Mouse (Mus musculus) midbrain, embryonic 13.5 days (tissue): Measurements from ENCODE around the gene Ddb1. TPM values are rescaled to one million over a fixed set of nuclear protein-coding genes. Genes with fewer than 3 reads are reported as not detected.

Experiments used
- ATAC-seq: fragments of 200-750 bp; cut with Nextera tagmentation; 2 replicates; pipeline ENCODE4 v1.8.0; 2017; ENCODE audit warnings: mild to moderate bottlenecking, moderate TSS enrichment, moderate library complexity
- H3K27ac ChIP-seq: fragments of 300-500 bp; sonication (generic); 2 replicates; pipeline ENCODE4 v1.5.1; 2015; ENCODE audit warnings: inconsistent platforms, mild to moderate bottlenecking, moderate library complexity
- H3K27me3 ChIP-seq: fragments of 300-500 bp; sonication (generic); 2 replicates; pipeline ENCODE4 v1.6.1; 2015; ENCODE audit warnings: mild to moderate bottlenecking, inconsistent platforms
- H3K36me3 ChIP-seq: fragments of 300-500 bp; sonication (generic); 2 replicates; pipeline ENCODE4 v1.6.1; 2015; ENCODE audit warnings: mild to moderate bottlenecking, inconsistent platforms
- H3K4me1 ChIP-seq: fragments of 300-500 bp; sonication (generic); replicated peaks from 2 replicates; pipeline ENCODE4 v1.6.1; 2015; ENCODE audit warnings: inconsistent platforms
- H3K4me2 ChIP-seq: fragments of 300-500 bp; sonication (generic); replicated peaks from 2 replicates; pipeline ENCODE4 v1.6.1; 2015; ENCODE audit warnings: moderate library complexity, mild to moderate bottlenecking, inconsistent platforms
- H3K4me3 ChIP-seq: fragments of 300-500 bp; sonication (generic); replicated peaks from 2 replicates; pipeline ENCODE4 v1.5.1; 2015; ENCODE audit warnings: mild to moderate bottlenecking, inconsistent platforms
- H3K9ac ChIP-seq: fragments of 300-500 bp; sonication (generic); replicated peaks from 2 replicates; pipeline ENCODE4 v1.6.1; 2015; ENCODE audit warnings: mild to moderate bottlenecking, inconsistent platforms
- H3K9me3 ChIP-seq: fragments of 300-500 bp; sonication (generic); 2 replicates; pipeline ENCODE4 v1.6.1; 2016; ENCODE audit warnings: mild to moderate bottlenecking, inconsistent platforms
- WGBS: fragments of 180-500 bp; shearing (Covaris S2); methylation state at CpG from one replicate; pipeline ENCODE4 v1.1.7; 2015; 5-methylcytosine and 5-hydroxymethylcytosine counted together
- polyA plus RNA-seq: library from polyadenylated mRNA; unstranded; fragments of >200 nt; fragmentation: Nextera tagmentation; extraction: Ambion mirVana; gene quantifications from 2 replicates; pipeline ENCODE4 v1.2.1, GENCODE M21; 2015

The Ddb1 gene
- polyA plus RNA-seq, 1 experiment from 2014 or later, result 311 TPM

- H3K4me1 ChIP-seq, result peaks cover 25% of the 10 kb centered on the region
- peak within 1 kb of the TSS; percentile 79 for H3K4me2 ChIP-seq
- H3K9me3 ChIP-seq, result no peaks in the 10 kb centered on the region
- peak; percentile 98 for ATAC-seq
- H3K4me3 ChIP-seq, result peak within 1 kb of the TSS; percentile 66
- under 1% methylated on average over 44 of the region's 44 CpGs for WGBS
- H3K9ac ChIP-seq, result peak within 1 kb of the TSS; percentile 77
- peaks cover 30% of the 10 kb centered on the region for H3K36me3 ChIP-seq
- H3K27ac ChIP-seq, result peak within 1 kb of the TSS; percentile 93
- H3K27me3 ChIP-seq, result no peaks in the 10 kb centered on the region
Measured at GRCm38 (mm10) chr19:10576690-10577561, 28.2 kb upstream of the Ddb1 start, which contains the start of the genes Cyb561a3 and Tmem138. Gene Cyb561a3, plus strand, starts transcription at chr19:10577172. Gene Tmem138, minus strand, starts transcription at chr19:10577362.

DNA sequence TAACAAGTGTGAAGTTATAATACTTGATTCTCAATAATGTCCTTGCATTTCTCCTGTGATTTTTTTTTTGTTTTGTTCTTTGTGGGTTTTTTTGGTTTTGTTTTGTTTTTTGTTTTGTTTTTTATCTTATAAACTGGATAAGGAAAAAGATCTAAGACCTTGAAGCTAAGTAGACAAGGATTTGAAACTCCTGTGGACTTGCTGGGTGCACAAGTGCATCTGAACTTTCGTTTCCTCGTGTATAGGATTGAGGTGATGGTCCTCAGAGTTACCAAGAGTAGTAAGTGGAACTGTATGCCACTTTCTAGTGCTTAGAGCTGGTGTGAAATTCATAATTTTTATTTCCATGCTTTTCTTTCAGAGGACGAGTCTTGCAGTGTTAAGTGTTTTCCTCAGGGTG is 25.0 kb upstream of the Ddb1 start:
- WGBS, result 82% methylated on average over 3 of the region's 3 CpGs
- Histone ChIP-seq H3K4me2 (no peak overlapping the region), H3K9me3 (no peaks in the 10 kb centered on the region), H3K4me1 (peaks cover 25% of the 10 kb centered on the region), H3K36me3 (peaks cover 7% of the 10 kb centered on the region; the same call in 1 of the 2 replicates), H3K9ac (no peak overlapping the region), H3K27me3 (no peaks in the 10 kb centered on the region), H3K27ac (no peak overlapping the region), H3K4me3 (no peak overlapping the region)
- ATAC-seq, result no peak

DNA sequence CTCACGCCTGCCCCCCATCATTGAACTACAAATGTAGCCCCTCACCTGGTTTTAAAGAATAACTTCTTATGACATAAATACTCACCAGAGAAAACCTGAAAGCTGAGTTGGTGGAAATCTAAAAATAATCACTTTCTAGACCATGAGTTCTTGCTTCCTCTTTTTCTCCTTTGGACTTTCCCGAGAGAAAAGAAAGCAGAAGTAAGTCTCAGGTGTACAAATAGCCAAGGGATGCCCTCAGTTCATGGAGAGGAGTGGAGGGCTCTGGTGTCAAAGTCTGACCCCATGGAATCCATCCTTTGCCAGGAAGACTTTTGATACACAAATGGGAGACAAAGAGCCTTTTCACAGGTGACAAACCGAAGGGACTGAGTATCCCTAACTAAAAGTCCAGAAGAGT is 24.4 kb upstream of the Ddb1 start:
- Histone ChIP-seq H3K9ac (no peak overlapping the region), H3K4me3 (no peak overlapping the region), H3K27me3 (no peaks in the 10 kb centered on the region), H3K4me2 (no peak overlapping the region), H3K9me3 (no peaks in the 10 kb centered on the region), H3K4me1 (peaks cover 20% of the 10 kb centered on the region), H3K27ac (no peak overlapping the region), H3K36me3 (peaks cover 6% of the 10 kb centered on the region; the same call in 1 of the 2 replicates)
- ATAC-seq, result no peak
- 88% methylated on average over 3 of the region's 3 CpGs for WGBS

- no peak for ATAC-seq
- peaks cover 12% of the 10 kb centered on the region for H3K4me1 ChIP-seq
- H3K4me3 ChIP-seq, result no peak overlapping the region
- H3K36me3 ChIP-seq, result peaks cover 6% of the 10 kb centered on the region; the same call in 1 of the 2 replicates
- no peak overlapping the region for H3K27ac ChIP-seq
- H3K4me2 ChIP-seq, result no peak overlapping the region
- no peak overlapping the region; the same call in 1 of the 2 replicates for H3K9ac ChIP-seq
- no peaks in the 10 kb centered on the region for H3K9me3 ChIP-seq
- WGBS, result 88% methylated on average over 6 of the region's 6 CpGs
- no peaks in the 10 kb centered on the region for H3K27me3 ChIP-seq
Measured at GRCm38 (mm10) chr19:10581984-10582383, 23.1 kb upstream of the Ddb1 start.

DNA sequence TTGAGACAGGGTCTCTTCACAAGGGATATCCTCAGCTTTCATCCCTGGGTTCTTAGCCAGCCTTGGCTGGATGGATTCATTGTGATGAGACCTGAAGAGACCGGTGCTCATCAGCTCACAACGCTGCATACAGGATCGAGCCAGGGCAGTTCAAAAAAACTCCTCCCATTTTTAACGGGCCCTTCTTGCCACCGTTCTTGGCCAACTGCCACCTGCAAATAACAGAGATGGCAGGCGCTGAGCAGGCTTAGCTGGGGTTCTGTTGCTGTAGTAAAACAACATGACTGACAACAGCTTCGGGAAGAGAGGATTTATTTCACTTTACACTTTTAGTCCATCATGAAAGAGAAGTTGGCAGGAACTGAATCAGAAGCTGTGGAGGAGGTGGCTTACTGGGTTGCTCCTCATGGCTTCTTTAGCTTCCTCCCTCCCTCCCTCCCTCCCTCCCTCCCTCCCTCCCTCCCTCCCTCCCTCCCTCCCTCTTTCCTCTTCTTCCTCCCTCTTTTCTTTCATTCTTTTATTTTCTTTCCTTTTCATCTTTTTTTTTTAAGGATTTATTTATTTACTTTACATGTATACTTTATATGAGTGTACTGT is 21.5 kb upstream of the Ddb1 start:
- H3K4me2 ChIP-seq, result no peak overlapping the region
- H3K27me3 ChIP-seq, result no peaks in the 10 kb centered on the region
- H3K9me3 ChIP-seq, result no peaks in the 10 kb centered on the region
- peaks cover 1% of the 10 kb centered on the region; the same call in 1 of the 2 replicates for H3K4me1 ChIP-seq
- H3K36me3 ChIP-seq, result peaks cover 9% of the 10 kb centered on the region; the same call in 1 of the 2 replicates
- no peak overlapping the region for H3K9ac ChIP-seq
- ATAC-seq, result no peak
- no peak overlapping the region for H3K27ac ChIP-seq
- H3K4me3 ChIP-seq, result no peak overlapping the region
- 83% methylated on average over 7 of the region's 7 CpGs for WGBS

- WGBS, result 91% methylated on average over 8 of the region's 8 CpGs
- ATAC-seq, result no peak
- H3K4me2 ChIP-seq, result no peak overlapping the region
Measured at GRCm38 (mm10) chr19:10585112-10585511, 20.0 kb upstream of the Ddb1 start.

GRCm38 (mm10) chr19:10587231-10587630 is 17.9 kb upstream of the Ddb1 start:
- ATAC-seq, result no peak
- Histone ChIP-seq H3K36me3 (peaks cover 27% of the 10 kb centered on the region), H3K9me3 (no peaks in the 10 kb centered on the region), H3K4me2 (no peak overlapping the region), H3K4me3 (no peak overlapping the region), H3K27ac (no peak overlapping the region), H3K27me3 (no peaks in the 10 kb centered on the region), H3K9ac (no peak overlapping the region), H3K4me1 (no peaks in the 10 kb centered on the region)
- WGBS, result 92% methylated on average over 8 of the region's 8 CpGs

More at GRCm38 (mm10) chr19:10585112-10585511, 20.0 kb upstream of the Ddb1 start:
- no peak overlapping the region for H3K4me3 ChIP-seq
- no peak overlapping the region for H3K9ac ChIP-seq
- H3K36me3 ChIP-seq, result peaks cover 9% of the 10 kb centered on the region; the same call in 1 of the 2 replicates
- H3K27me3 ChIP-seq, result no peaks in the 10 kb centered on the region
- H3K4me1 ChIP-seq, result no peaks in the 10 kb centered on the region
- no peak overlapping the region for H3K27ac ChIP-seq
- no peaks in the 10 kb centered on the region for H3K9me3 ChIP-seq

- no peaks in the 10 kb centered on the region for H3K4me1 ChIP-seq
- no peak overlapping the region; the same call in 1 of the 2 replicates for H3K9ac ChIP-seq
- H3K27ac ChIP-seq, result no peak overlapping the region
- no peak overlapping the region for H3K4me3 ChIP-seq
- no peak overlapping the region for H3K4me2 ChIP-seq
- H3K27me3 ChIP-seq, result no peaks in the 10 kb centered on the region
- 72% methylated on average over 5 of the region's 5 CpGs for WGBS
- peaks cover 44% of the 10 kb centered on the region for H3K36me3 ChIP-seq
- no peaks in the 10 kb centered on the region for H3K9me3 ChIP-seq
- no peak for ATAC-seq
Measured at GRCm38 (mm10) chr19:10589127-10589857, 15.8 kb upstream of the Ddb1 start.

- Histone ChIP-seq H3K27ac (no peak overlapping the region), H3K9me3 (no peaks in the 10 kb centered on the region), H3K4me3 (no peak overlapping the region), H3K27me3 (no peaks in the 10 kb centered on the region), H3K9ac (no peak overlapping the region), H3K4me1 (no peaks in the 10 kb centered on the region), H3K4me2 (no peak overlapping the region), H3K36me3 (peaks cover 49% of the 10 kb centered on the region)
- ATAC-seq, result no peak
- 77% methylated on average over 3 of the region's 3 CpGs for WGBS
Measured at GRCm38 (mm10) chr19:10590301-10590700, 14.8 kb upstream of the Ddb1 start.

DNA sequence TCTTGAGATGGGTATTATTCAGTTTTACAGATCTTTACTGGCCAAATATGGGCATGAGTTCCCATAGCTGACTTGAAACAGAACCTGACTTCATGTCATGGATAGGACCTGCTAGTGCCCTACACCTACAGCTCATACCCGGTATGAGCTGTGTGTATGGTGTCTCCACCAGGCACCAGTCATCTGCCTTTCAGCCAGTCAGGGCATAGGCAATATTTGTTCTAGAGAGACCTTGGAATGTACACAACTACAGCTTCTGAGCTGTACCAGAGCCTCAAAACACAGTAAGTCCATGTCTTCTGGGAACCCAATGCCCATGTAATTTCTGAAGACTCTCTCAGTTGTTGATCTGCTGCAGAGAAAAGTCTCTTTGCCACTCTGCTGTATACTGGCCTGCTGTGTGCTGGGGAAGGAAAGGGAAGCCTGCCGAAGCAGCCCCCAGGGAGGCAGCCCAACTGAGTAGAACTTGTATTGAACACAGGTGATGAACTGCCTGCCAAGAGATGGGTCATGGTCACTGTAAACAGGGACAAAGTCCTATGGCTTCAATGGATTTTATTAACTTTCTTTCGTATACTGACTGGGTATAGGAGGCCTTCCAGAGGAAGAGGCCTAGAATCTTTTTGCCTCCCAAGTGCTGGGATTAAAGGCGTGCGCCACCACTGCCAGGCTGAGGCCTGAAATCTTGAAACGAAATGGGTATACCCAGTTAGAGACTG is 13.3 kb upstream of the Ddb1 start:
- Histone ChIP-seq H3K27me3 (no peaks in the 10 kb centered on the region), H3K9me3 (no peaks in the 10 kb centered on the region), H3K9ac (no peak overlapping the region), H3K4me3 (no peak overlapping the region), H3K27ac (no peak overlapping the region), H3K4me1 (no peaks in the 10 kb centered on the region), H3K36me3 (peaks cover 62% of the 10 kb centered on the region), H3K4me2 (no peak overlapping the region)
- 96% methylated on average over 6 of the region's 6 CpGs for WGBS
- ATAC-seq, result no peak

DNA sequence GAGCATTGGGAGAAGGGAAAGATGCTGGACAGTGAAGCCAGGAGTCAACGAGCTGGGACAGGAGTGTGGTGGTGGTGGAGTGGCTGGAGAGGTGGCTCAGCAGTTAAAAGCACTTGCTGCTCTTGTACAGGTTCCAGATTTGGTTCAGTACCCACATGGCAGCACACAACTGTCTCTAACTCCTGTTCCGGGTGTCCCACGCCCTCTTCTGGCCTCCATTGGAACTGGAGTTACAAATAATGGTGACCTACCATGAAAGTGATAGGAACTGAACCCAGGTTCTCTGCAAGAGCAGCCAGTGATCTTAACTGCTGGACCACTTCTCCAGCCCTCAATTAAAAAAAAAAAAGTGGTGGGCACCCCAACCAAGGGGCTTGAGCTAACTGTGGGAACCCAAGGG is 6.9 kb upstream of the Ddb1 start:
- Histone ChIP-seq H3K4me2 (no peak overlapping the region), H3K4me1 (peaks cover 13% of the 10 kb centered on the region), H3K36me3 (peaks cover 65% of the 10 kb centered on the region), H3K4me3 (no peak overlapping the region), H3K27me3 (no peaks in the 10 kb centered on the region), H3K9ac (no peak overlapping the region), H3K27ac (no peak overlapping the region), H3K9me3 (no peaks in the 10 kb centered on the region)
- WGBS, result 35% methylated on average over 3 of the region's 3 CpGs
- no peak for ATAC-seq
